Mouse (Mus musculus) hindbrain, embryonic 10.5 days (tissue): ENCODE data around the gene Hspe1. TPM values are rescaled to one million over a fixed set of nuclear protein-coding genes. Genes with fewer than 3 reads are reported as not detected.
"Not testable (repeated sequence)": the region's sequence is repeated elsewhere in the genome, so short reads cannot be mapped to it uniquely, and the experiment has no call there.

Source experiments
- DNase-seq: peaks from one replicate; pipeline ENCODE4 v3.0.0-alpha.2; 2017; ENCODE audit warnings: low spot score
- H3K27ac ChIP-seq: fragments of 300-500 bp; sonication (generic); 2 replicates; pipeline ENCODE4 v1.5.1; 2016; ENCODE audit warnings: mild to moderate bottlenecking, moderate library complexity
- H3K27me3 ChIP-seq: fragments of 300-500 bp; sonication (generic); 2 replicates; pipeline ENCODE4 v1.6.1; 2016; ENCODE audit warnings: mild to moderate bottlenecking; ENCODE audit not compliant: poor library complexity, insufficient read depth, severe bottlenecking
- H3K36me3 ChIP-seq: fragments of 300-500 bp; sonication (generic); 2 replicates; pipeline ENCODE4 v1.6.1; 2016; ENCODE audit warnings: mild to moderate bottlenecking, moderate library complexity
- H3K4me1 ChIP-seq: fragments of 300-500 bp; sonication (generic); replicated peaks from 2 replicates; pipeline ENCODE4 v1.6.1; 2016; ENCODE audit warnings: mild to moderate bottlenecking
- H3K4me3 ChIP-seq: fragments of 300-500 bp; sonication (generic); 2 replicates; pipeline ENCODE4 v1.5.1; 2016; ENCODE audit warnings: mild to moderate bottlenecking, moderate library complexity
- H3K9me3 ChIP-seq: fragments of 300-500 bp; sonication (generic); 2 replicates; pipeline ENCODE4 v1.6.1; 2016; ENCODE audit warnings: mild to moderate bottlenecking, moderate library complexity
- WGBS: fragments of 180-500 bp; shearing (Covaris S2); methylation state at CpG from one replicate; pipeline ENCODE4 v1.1.7; 2016; 5-methylcytosine and 5-hydroxymethylcytosine counted together
- polyA plus RNA-seq: library from polyadenylated mRNA; unstranded; fragments of >200 nt; fragmentation: Nextera tagmentation; extraction: Ambion mirVana; gene quantifications from 2 replicates; pipeline ENCODE4 v1.2.1, GENCODE M21; 2016

Hspe1 gene
- polyA plus RNA-seq, 1 experiment from 2014 or later: 452 TPM

- H3K4me1 ChIP-seq: no peaks in the 10 kb centered on the region
- no peak overlapping the region for H3K27ac ChIP-seq
- no peaks in the 10 kb centered on the region for H3K27me3 ChIP-seq
- H3K4me3 ChIP-seq: no peak overlapping the region
- H3K36me3 ChIP-seq: peaks cover 54% of the 10 kb centered on the region
- no peaks in the 10 kb centered on the region for H3K9me3 ChIP-seq
- no peak for DNase-seq
- WGBS: 94% methylated on average over 5 of the region's 5 CpGs
These were observed 26.8 kb upstream of the Hspe1 start for GRCm38 (mm10) chr1:55061099-55061498.

- no peak overlapping the region for H3K4me3 ChIP-seq
- no peaks in the 10 kb centered on the region for H3K9me3 ChIP-seq
- H3K27ac ChIP-seq: no peak overlapping the region
- WGBS: 90% methylated on average over 4 of the region's 4 CpGs
- H3K4me1 ChIP-seq: no peaks in the 10 kb centered on the region
- no peaks in the 10 kb centered on the region for H3K27me3 ChIP-seq
- H3K36me3 ChIP-seq: peaks cover 54% of the 10 kb centered on the region
- no peak for DNase-seq
These were observed 26.2 kb upstream of the Hspe1 start for GRCm38 (mm10) chr1:55061772-55062171.

- H3K4me1 ChIP-seq, H3K9me3 ChIP-seq, H3K27me3 ChIP-seq, H3K27ac ChIP-seq, H3K4me3 ChIP-seq, DNase-seq: not testable (repeated sequence)
- H3K36me3 ChIP-seq: peaks cover 71% of the 10 kb centered on the region
These were observed 15.6 kb upstream of the Hspe1 start for GRCm38 (mm10) chr1:55072328-55072727.

DNA sequence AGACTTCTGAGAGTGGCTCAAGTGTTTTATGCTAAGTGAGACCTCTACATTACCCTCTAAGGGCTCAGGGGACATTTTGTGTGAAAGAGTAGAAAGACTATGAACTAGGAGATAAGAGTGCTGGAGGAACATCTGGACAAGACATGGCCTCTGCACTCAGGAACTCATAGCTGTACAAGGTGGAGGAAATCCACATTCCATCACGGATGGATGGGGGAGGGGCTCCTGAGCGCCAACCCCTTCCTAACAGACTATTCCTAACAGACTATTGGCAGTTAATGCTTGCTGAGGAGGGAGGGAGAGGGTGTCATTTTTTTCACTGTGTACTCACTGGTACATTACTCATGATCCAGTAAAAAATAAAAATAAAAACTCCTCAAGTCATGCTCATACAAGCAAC, 13.2 kb upstream of the Hspe1 start:
- DNase-seq: no peak
- Histone ChIP-seq H3K4me1 (no peaks in the 10 kb centered on the region), H3K27me3 (no peaks in the 10 kb centered on the region), H3K9me3 (no peaks in the 10 kb centered on the region), H3K4me3 (no peak overlapping the region), H3K27ac (no peak overlapping the region), H3K36me3 (peaks cover 72% of the 10 kb centered on the region)
- WGBS: 69% methylated on average over 2 of the region's 2 CpGs

GRCm38 (mm10) chr1:55075652-55076394, 12.1 kb upstream of the Hspe1 start:
- H3K4me1 ChIP-seq: no peaks in the 10 kb centered on the region
- no peaks in the 10 kb centered on the region for H3K27me3 ChIP-seq
- DNase-seq: no peak
- 76% methylated on average over 5 of the region's 5 CpGs for WGBS
- no peak overlapping the region for H3K4me3 ChIP-seq
- no peaks in the 10 kb centered on the region for H3K9me3 ChIP-seq
- H3K27ac ChIP-seq: no peak overlapping the region
- H3K36me3 ChIP-seq: peaks cover 73% of the 10 kb centered on the region

- Histone ChIP-seq H3K36me3 (peaks cover 73% of the 10 kb centered on the region), H3K27me3 (no peaks in the 10 kb centered on the region), H3K27ac (no peak overlapping the region), H3K4me1 (no peaks in the 10 kb centered on the region), H3K9me3 (no peaks in the 10 kb centered on the region), H3K4me3 (no peak overlapping the region)
- no peak for DNase-seq
These were observed 11.6 kb upstream of the Hspe1 start for GRCm38 (mm10) chr1:55076395-55076743.

- Histone ChIP-seq H3K27ac (no peak overlapping the region), H3K27me3 (no peaks in the 10 kb centered on the region), H3K4me3 (no peak overlapping the region), H3K36me3 (peaks cover 74% of the 10 kb centered on the region), H3K4me1 (no peaks in the 10 kb centered on the region), H3K9me3 (no peaks in the 10 kb centered on the region)
- DNase-seq: no peak
- 85% methylated on average over 2 of the region's 2 CpGs for WGBS
These were observed 10.9 kb upstream of the Hspe1 start for GRCm38 (mm10) chr1:55076849-55077516.

DNA sequence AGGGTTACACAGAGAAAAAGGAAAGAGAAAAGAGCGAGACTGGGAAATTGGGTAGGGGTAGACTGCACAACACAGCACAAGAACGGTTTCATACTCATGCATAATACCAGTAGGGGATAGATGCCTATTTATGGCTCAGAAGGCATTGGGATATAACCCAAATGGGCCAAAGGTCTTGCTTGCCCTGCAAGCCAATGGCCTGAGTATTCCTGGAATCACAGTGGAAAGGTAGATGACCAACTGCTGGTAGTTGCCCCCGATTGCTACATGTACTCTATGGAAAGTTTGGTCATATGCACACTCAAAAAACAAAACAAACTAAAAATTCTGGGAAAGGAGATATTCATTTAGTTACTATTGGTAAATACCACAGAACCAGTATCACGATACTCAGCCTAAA, 8.3 kb upstream of the Hspe1 start:
- H3K9me3 ChIP-seq: 0 out of 2 replicates have a peak, but pooled peaks cover 6% of the 10 kb centered on the region
- H3K4me1 ChIP-seq: peaks cover 10% of the 10 kb centered on the region
- 93% methylated on average over 4 of the region's 4 CpGs for WGBS
- no peaks in the 10 kb centered on the region for H3K27me3 ChIP-seq
- no peak overlapping the region for H3K4me3 ChIP-seq
- no peak overlapping the region for H3K27ac ChIP-seq
- DNase-seq: no peak
- peaks cover 87% of the 10 kb centered on the region for H3K36me3 ChIP-seq

- Histone ChIP-seq H3K36me3 (peaks cover 89% of the 10 kb centered on the region), H3K27ac (no peak overlapping the region), H3K9me3 (0 out of 2 replicates have a peak, but pooled peaks cover 6% of the 10 kb centered on the region), H3K27me3 (no peaks in the 10 kb centered on the region), H3K4me1 (peaks cover 34% of the 10 kb centered on the region), H3K4me3 (no peak overlapping the region)
- 78% methylated on average over 1 of the region's 1 CpGs for WGBS
- no peak for DNase-seq
These were observed 5.8 kb upstream of the Hspe1 start for GRCm38 (mm10) chr1:55082106-55082505.

DNA sequence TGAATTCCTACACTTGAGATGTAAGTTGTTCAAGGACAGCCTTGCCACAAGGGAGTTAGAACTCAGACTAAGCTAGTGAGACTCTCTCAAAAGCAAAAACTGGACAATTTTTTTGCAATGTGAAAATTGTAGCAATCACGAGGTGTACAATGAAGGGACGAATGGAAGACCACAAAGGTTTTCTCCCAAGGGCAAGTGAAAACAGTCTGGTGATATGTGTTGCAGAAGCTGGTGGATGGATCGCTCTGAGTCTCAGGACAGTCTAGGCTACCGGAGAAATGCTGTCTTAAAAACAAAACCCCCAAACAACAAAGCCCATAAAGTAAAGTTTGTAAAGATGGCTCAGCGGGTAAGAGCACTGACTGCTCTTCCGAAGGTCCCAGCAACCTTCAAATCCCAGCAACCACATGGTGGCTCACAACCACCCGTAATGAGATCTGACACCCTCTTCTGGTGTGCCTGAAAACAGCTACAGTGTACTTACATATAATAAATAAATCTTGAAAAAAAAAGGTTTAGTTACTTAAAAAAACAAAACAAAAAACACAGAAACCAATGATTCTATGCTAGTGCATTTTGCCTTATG, 2.1 kb upstream of the Hspe1 start:
- WGBS: 61% methylated on average over 7 of the region's 7 CpGs
- peaks cover 68% of the 10 kb centered on the region for H3K36me3 ChIP-seq
- DNase-seq: no peak

GRCm38 (mm10) chr1:55086868-55087400, 998 bp upstream of the Hspe1 start:
- peak overlapping the region; percentile 98 for H3K27ac ChIP-seq
- H3K36me3 ChIP-seq: peaks cover 68% of the 10 kb centered on the region
- H3K4me3 ChIP-seq: peak overlapping the region; percentile 93
- 0 out of 2 replicates have a peak, but pooled peaks cover 6% of the 10 kb centered on the region for H3K9me3 ChIP-seq
- DNase-seq: no peak
- peaks cover 51% of the 10 kb centered on the region for H3K4me1 ChIP-seq
- H3K27me3 ChIP-seq: no peaks in the 10 kb centered on the region
- WGBS: 2% methylated on average over 13 of the region's 13 CpGs

More for the DNA sequence above, 2.1 kb upstream of the Hspe1 start:
- Histone ChIP-seq H3K27ac (no peak overlapping the region), H3K4me1 (peaks cover 51% of the 10 kb centered on the region), H3K27me3 (no peaks in the 10 kb centered on the region), H3K9me3 (0 out of 2 replicates have a peak, but pooled peaks cover 6% of the 10 kb centered on the region), H3K4me3 (peak overlapping the region; percentile 93)

DNA sequence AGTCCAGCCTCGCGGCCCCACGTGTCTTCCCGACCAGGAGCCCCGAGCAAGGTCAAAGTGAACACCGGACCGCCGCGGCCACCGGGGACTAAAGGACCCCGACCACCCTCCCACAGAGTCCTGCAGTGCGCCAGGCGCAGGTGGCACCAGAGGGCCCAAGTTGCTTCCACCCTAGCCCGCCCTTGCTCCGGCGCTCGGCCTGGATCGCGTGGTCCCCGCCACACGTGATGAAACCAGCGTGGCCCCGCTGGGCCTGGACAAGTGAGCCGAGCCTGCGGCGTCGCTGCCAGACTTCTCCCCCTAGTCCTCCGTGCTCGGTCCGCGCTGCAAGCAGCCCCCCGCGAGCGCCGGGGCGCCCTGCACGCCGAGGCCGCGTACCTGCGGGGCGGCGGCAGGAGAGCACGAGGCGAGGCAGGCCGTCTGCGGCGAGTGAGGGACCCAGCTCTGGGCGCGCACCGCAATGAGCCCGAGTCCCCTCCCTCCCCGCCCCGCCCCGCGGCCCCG, 479 bp upstream of the Hspe1 start:
- H3K4me1 ChIP-seq: peaks cover 51% of the 10 kb centered on the region
- H3K27me3 ChIP-seq: no peaks in the 10 kb centered on the region
- no peak for DNase-seq
- peak overlapping the region; percentile 93 for H3K4me3 ChIP-seq
- H3K27ac ChIP-seq: peak overlapping the region; percentile 98
- 0 out of 2 replicates have a peak, but pooled peaks cover 3% of the 10 kb centered on the region for H3K9me3 ChIP-seq
- WGBS: under 1% methylated on average over 57 of the region's 57 CpGs
- H3K36me3 ChIP-seq: peaks cover 68% of the 10 kb centered on the region
